Mouse (Mus musculus) cerebellum, adult 2 months (tissue): Measurements from ENCODE around the gene Cebpzos. TPM values are rescaled to one million over a fixed set of nuclear protein-coding genes. Genes with fewer than 3 reads are reported as not detected.

Experiments used
- DNase-seq, 2 experiments: peaks; one replicate each; pipeline ENCODE4 v3.0.0; 2021
- H3K27ac ChIP-seq: fragments of 200-500 bp; 2 replicates; pipeline ENCODE4 v1.5.1; 2012; ENCODE audit warnings: low read length, control low read depth, inconsistent platforms; ENCODE audit not compliant: insufficient read depth
- H3K27me3 ChIP-seq: fragments of 200-500 bp; 2 replicates; pipeline ENCODE4 v1.6.1; 2012; ENCODE audit warnings: inconsistent platforms, mild to moderate bottlenecking, low read length, moderate library complexity; ENCODE audit not compliant: control insufficient read depth, insufficient read depth
- H3K4me1 ChIP-seq: fragments of 200-500 bp; 2 replicates; pipeline ENCODE4 v1.6.1; 2011; ENCODE audit warnings: low read length; ENCODE audit not compliant: control insufficient read depth, insufficient read depth
- H3K4me3 ChIP-seq: fragments of 200-500 bp; replicated peaks from 2 replicates; pipeline ENCODE3; 2011; ENCODE audit warnings: mild to moderate bottlenecking, low read depth, low read length, control low read depth; ENCODE audit not compliant: insufficient read depth
- CTCF ChIP-seq: fragments of 200-500 bp; IDR thresholded peaks from 2 replicates; pipeline ENCODE4 v1.5.1; 2011; ENCODE audit warnings: low read depth, mild to moderate bottlenecking, control low read depth, low read length, moderate library complexity, borderline replicate concordance; ENCODE audit not compliant: insufficient read depth
- POLR2A ChIP-seq: fragments of 200-500 bp; IDR thresholded peaks from 2 replicates; pipeline ENCODE4 v1.6.1; 2011; ENCODE audit warnings: low read length, control low read depth, borderline replicate concordance; ENCODE audit not compliant: insufficient read depth
- WGBS: fragments of 180-500 bp; shearing (Covaris S2); methylation state at CpG from one replicate; pipeline ENCODE4 v1.1.7; 2018; 5-methylcytosine and 5-hydroxymethylcytosine counted together
- polyA plus RNA-seq: library from polyadenylated mRNA; depleted of rRNA; stranded (reverse); fragments of >200 nt; gene quantifications from 2 replicates; pipeline ENCODE4 v1.2.3, GENCODE M21; 2012; rRNA removed

Cebpzos gene
- polyA plus RNA-seq, 1 experiment = 53.4 TPM

DNA sequence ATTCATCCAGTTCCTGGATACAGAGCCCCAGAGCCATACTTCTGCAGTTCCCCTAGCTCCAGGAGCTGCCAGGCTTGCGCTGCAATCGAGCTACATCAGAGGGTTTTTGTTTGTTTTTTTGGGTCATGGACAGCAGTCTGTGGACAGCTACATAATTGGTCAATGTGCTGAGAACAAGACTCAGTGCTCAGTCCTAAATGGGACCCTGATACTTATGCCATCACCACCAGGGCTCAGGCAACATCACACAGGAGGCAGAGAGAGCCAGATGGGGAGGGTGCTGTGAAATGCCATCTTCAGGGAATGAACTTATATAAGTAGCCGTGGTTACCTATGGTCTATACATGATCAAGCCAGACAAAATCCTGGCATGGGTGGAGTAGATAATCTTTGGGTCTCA lies 52.2 kb downstream of the Cebpzos start:
- WGBS = 76% methylated on average over 3 of the region's 3 CpGs
- no peak for TF ChIP-seq POLR2A
- no peak for TF ChIP-seq CTCF
- H3K27ac ChIP-seq = no peak overlapping the region
- H3K4me1 ChIP-seq = no peaks in the 10 kb centered on the region
- no peak overlapping the region for H3K4me3 ChIP-seq
- no peaks in the 10 kb centered on the region for H3K27me3 ChIP-seq
- no peak for DNase-seq

Other genes with a start within 250 kb of the Cebpzos start
- 24.6 and 25.0 TPM in 2 replicates for gene Strn, start 179.3 kb upstream of the Cebpzos start, polyA plus RNA-seq
- gene Heatr5b, start 81.1 kb upstream of the Cebpzos start, polyA plus RNA-seq = 36.0 and 39.2 TPM in 2 replicates
- gene Gpatch11, start 80.9 kb upstream of the Cebpzos start, polyA plus RNA-seq = 39.0 and 40.4 TPM in 2 replicates
- 2.7 and 2.9 TPM in 2 replicates for gene Eif2ak2, start 33.9 kb upstream of the Cebpzos start, polyA plus RNA-seq
- gene Sult6b1, start 9.5 kb upstream of the Cebpzos start, polyA plus RNA-seq = 0.20 and 0.35 TPM in 2 replicates
- 20.9 and 21.5 TPM in 2 replicates for gene Cebpz, start 20.6 kb downstream of the Cebpzos start, polyA plus RNA-seq
- gene Ndufaf7, start 20.6 kb downstream of the Cebpzos start, polyA plus RNA-seq = 45.3 and 46.7 TPM in 2 replicates
- 11.1 and 14.7 TPM in 2 replicates for gene Prkd3, start 104.3 kb downstream of the Cebpzos start, polyA plus RNA-seq
- 8.7 and 10.1 TPM in 2 replicates for gene Qpct, start 135.4 kb downstream of the Cebpzos start, polyA plus RNA-seq